Mouse (Mus musculus) neural tube, embryonic 14.5 days (tissue): ENCODE data around the gene Trpc4ap. TPM values are rescaled to one million over a fixed set of nuclear protein-coding genes. Genes with fewer than 3 reads are reported as not detected.

Experiments
- ATAC-seq: fragments of 200-750 bp; cut with Nextera tagmentation; 2 replicates; pipeline ENCODE4 v1.8.0; 2017; ENCODE audit warnings: low read depth, mild to moderate bottlenecking, moderate TSS enrichment, moderate library complexity
- H3K27ac ChIP-seq: fragments of 300-500 bp; sonication (generic); 2 replicates; pipeline ENCODE4 v1.5.1; 2014; ENCODE audit warnings: low read depth, mild to moderate bottlenecking, control low read depth, low read length, moderate library complexity, mixed read lengths
- H3K27me3 ChIP-seq: fragments of 300-500 bp; sonication (generic); 2 replicates; pipeline ENCODE4 v1.6.1; 2014; ENCODE audit warnings: low read length; ENCODE audit not compliant: control insufficient read depth, insufficient read depth
- H3K36me3 ChIP-seq: fragments of 300-500 bp; sonication (generic); 2 replicates; pipeline ENCODE4 v1.6.1; 2014; ENCODE audit warnings: low read length, mixed read lengths; ENCODE audit not compliant: control insufficient read depth, insufficient read depth
- H3K4me1 ChIP-seq: fragments of 300-500 bp; sonication (generic); 2 replicates; pipeline ENCODE4 v1.6.1; 2014; ENCODE audit warnings: low read length; ENCODE audit not compliant: control insufficient read depth, insufficient read depth
- H3K4me2 ChIP-seq: fragments of 300-500 bp; sonication (generic); 2 replicates; pipeline ENCODE4 v1.6.1; 2014; ENCODE audit warnings: mild to moderate bottlenecking, low read depth, low read length, control low read depth
- H3K4me3 ChIP-seq: fragments of 300-500 bp; sonication (generic); 2 replicates; pipeline ENCODE4 v1.5.1; 2014; ENCODE audit warnings: low read depth, low read length, control low read depth, mixed read lengths
- H3K9ac ChIP-seq: fragments of 300-500 bp; sonication (generic); replicated peaks from 2 replicates; pipeline ENCODE4 v1.6.1; 2014; ENCODE audit warnings: low read depth, mild to moderate bottlenecking, control low read depth, low read length, mixed read lengths
- H3K9me3 ChIP-seq: fragments of 300-500 bp; sonication (generic); 2 replicates; pipeline ENCODE4 v1.6.1; 2016; ENCODE audit warnings: low read length; ENCODE audit not compliant: control insufficient read depth
- WGBS: fragments of 180-500 bp; shearing (Covaris S2); extraction: QIAGEN DNeasy Blood & Tissue Kit; methylation state at CpG from one replicate; pipeline ENCODE4 v1.1.7; 2014; 5-methylcytosine and 5-hydroxymethylcytosine counted together
- polyA plus RNA-seq: library from polyadenylated mRNA; unstranded; fragments of >200 nt; fragmentation: Nextera tagmentation; extraction: Ambion mirVana; gene quantifications from 2 replicates; pipeline ENCODE4 v1.2.1, GENCODE M21; 2014

Gene Trpc4ap
- polyA plus RNA-seq, 1 experiment from 2014 or later: 165 TPM

GRCm38 (mm10) chr2:155668461-155668860 is 23.7 kb downstream of the Trpc4ap start:
- 89% methylated on average over 4 of the region's 4 CpGs for WGBS
- peaks cover 52% of the 10 kb centered on the region for H3K36me3 ChIP-seq
- no peak overlapping the region for H3K4me2 ChIP-seq
- no peaks in the 10 kb centered on the region for H3K9me3 ChIP-seq
- no peak overlapping the region for H3K27ac ChIP-seq
- no peak overlapping the region for H3K9ac ChIP-seq
- no peaks in the 10 kb centered on the region for H3K4me1 ChIP-seq
- no peak for ATAC-seq
- H3K27me3 ChIP-seq: no peaks in the 10 kb centered on the region
- H3K4me3 ChIP-seq: no peak overlapping the region

DNA sequence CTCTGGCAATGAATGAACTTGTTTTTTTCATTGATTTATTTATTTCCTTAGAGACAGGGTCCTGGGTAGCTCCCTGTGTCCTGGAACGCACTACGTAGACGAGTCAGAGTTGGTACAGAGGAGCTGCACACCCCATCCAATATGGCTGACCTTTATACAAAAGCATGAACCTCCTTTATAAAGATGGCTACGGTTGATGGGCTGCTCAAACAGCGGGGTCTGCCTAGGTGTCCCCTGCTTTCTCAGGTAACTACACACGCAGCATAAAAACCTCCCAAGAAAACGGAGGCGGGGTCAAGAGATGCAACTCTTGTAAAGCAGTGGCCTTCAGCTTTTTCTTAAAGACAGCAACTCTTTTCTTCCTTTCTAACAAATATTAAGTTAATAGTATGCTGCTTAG is 24.3 kb downstream of the Trpc4ap start:
- H3K4me1 ChIP-seq: no peaks in the 10 kb centered on the region
- no peak overlapping the region for H3K4me3 ChIP-seq
- no peaks in the 10 kb centered on the region for H3K27me3 ChIP-seq
- no peak overlapping the region for H3K27ac ChIP-seq
- no peak for ATAC-seq
- H3K9me3 ChIP-seq: no peaks in the 10 kb centered on the region
- 98% methylated on average over 8 of the region's 8 CpGs for WGBS
- H3K4me2 ChIP-seq: no peak overlapping the region
- H3K9ac ChIP-seq: no peak overlapping the region
- peaks cover 54% of the 10 kb centered on the region for H3K36me3 ChIP-seq

DNA sequence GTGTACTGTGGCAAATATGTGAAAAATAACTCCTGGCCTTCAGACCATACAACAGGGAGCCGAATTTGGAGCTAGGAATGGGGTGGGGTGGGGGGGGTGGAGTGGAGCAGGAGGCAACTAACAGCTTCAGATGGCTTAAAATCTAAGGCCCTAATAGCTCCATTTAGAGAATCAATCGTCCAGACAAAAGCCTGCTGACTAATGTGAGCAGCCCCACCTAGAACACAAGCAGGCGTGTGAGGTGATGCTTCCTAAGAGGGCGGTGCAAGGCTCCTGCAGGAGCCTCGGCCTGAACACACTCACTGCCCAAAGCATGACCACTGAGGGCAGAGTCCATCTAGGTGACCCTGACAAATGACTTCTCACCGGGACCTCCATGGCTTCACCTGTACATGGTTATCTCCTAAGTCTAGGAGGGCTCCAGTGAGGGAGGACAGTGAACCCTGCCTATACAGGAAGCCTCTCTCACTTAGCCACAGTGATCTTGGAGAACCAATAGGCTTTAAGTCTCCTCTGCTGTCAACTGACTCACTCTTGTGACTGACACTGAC is 28.2 kb downstream of the Trpc4ap start:
- Histone ChIP-seq H3K36me3 (peaks cover 55% of the 10 kb centered on the region), H3K4me2 (no peak overlapping the region), H3K4me3 (no peak overlapping the region), H3K27me3 (no peaks in the 10 kb centered on the region), H3K9ac (no peak overlapping the region), H3K9me3 (no peaks in the 10 kb centered on the region), H3K27ac (no peak overlapping the region), H3K4me1 (no peaks in the 10 kb centered on the region)
- ATAC-seq: no peak
- 86% methylated on average over 6 of the region's 6 CpGs for WGBS

- ATAC-seq: no peak
- Histone ChIP-seq H3K36me3 (peaks cover 49% of the 10 kb centered on the region), H3K27me3 (no peaks in the 10 kb centered on the region), H3K9me3 (no peaks in the 10 kb centered on the region), H3K27ac (no peak overlapping the region), H3K4me2 (no peak overlapping the region), H3K4me3 (no peak overlapping the region), H3K4me1 (no peaks in the 10 kb centered on the region), H3K9ac (no peak overlapping the region)
- WGBS: 23% methylated on average over 5 of the region's 5 CpGs
Measured at GRCm38 (mm10) chr2:155663097-155663496, 29.1 kb downstream of the Trpc4ap start.

GRCm38 (mm10) chr2:155662390-155662789 is 29.8 kb downstream of the Trpc4ap start:
- Histone ChIP-seq H3K4me2 (no peak overlapping the region), H3K27me3 (no peaks in the 10 kb centered on the region), H3K9ac (no peak overlapping the region), H3K9me3 (no peaks in the 10 kb centered on the region), H3K4me3 (no peak overlapping the region), H3K27ac (no peak overlapping the region), H3K36me3 (peaks cover 49% of the 10 kb centered on the region), H3K4me1 (no peaks in the 10 kb centered on the region)
- no peak for ATAC-seq
- 79% methylated on average over 5 of the region's 5 CpGs for WGBS

DNA sequence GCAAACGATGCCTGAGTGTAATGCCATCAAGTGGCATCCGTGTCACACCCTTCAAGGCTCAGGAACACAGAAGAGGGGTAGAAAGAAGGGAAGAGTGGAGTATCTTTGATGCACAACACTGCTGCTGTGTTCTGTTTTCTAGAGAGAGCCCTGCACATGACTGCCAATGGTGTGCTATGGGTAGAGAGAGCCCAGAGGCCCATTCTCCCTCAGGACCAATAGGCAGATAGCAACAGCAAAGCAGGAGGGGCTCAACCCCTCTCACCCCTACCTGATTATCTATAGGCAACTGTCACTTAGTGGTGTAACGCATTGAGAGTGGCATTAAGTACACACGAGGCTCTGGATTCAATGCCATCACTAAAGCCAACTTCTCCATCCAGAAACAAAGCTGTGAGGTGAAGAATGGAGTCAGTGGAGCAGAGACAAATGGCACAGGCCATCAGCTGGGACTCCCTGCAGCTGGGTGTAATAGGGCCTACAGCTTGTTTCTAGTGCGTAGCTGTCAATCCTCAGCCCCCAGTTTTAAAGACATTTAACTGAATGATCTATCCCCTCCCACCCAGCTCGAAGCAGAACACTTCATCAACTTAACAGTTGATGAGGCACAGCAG is 36.3 kb downstream of the Trpc4ap start:
- Histone ChIP-seq H3K4me2 (no peak overlapping the region), H3K4me1 (no peaks in the 10 kb centered on the region), H3K9ac (no peak overlapping the region), H3K4me3 (no peak overlapping the region), H3K9me3 (no peaks in the 10 kb centered on the region), H3K36me3 (peaks cover 49% of the 10 kb centered on the region), H3K27me3 (no peaks in the 10 kb centered on the region), H3K27ac (no peak overlapping the region)
- 47% methylated on average over 6 of the region's 6 CpGs for WGBS
- no peak for ATAC-seq

GRCm38 (mm10) chr2:155652618-155653017 is 39.6 kb downstream of the Trpc4ap start:
- H3K9me3 ChIP-seq: no peaks in the 10 kb centered on the region
- H3K9ac ChIP-seq: no peak overlapping the region
- no peak overlapping the region for H3K4me3 ChIP-seq
- H3K27ac ChIP-seq: no peak overlapping the region
- H3K4me2 ChIP-seq: no peak overlapping the region
- H3K36me3 ChIP-seq: peaks cover 52% of the 10 kb centered on the region
- ATAC-seq: no peak
- no peaks in the 10 kb centered on the region for H3K27me3 ChIP-seq
- no peaks in the 10 kb centered on the region for H3K4me1 ChIP-seq
- 94% methylated on average over 5 of the region's 5 CpGs for WGBS

- Histone ChIP-seq H3K9ac (no peak overlapping the region), H3K27me3 (no peaks in the 10 kb centered on the region), H3K4me1 (no peaks in the 10 kb centered on the region), H3K36me3 (peaks cover 58% of the 10 kb centered on the region), H3K27ac (no peak overlapping the region), H3K4me3 (no peak overlapping the region), H3K4me2 (no peak overlapping the region), H3K9me3 (no peaks in the 10 kb centered on the region)
- no peak for ATAC-seq
- 92% methylated on average over 7 of the region's 7 CpGs for WGBS
Measured at GRCm38 (mm10) chr2:155645746-155646145, 46.4 kb downstream of the Trpc4ap start.

GRCm38 (mm10) chr2:155641540-155642472 is 50.4 kb downstream of the Trpc4ap start:
- Histone ChIP-seq H3K9me3 (no peaks in the 10 kb centered on the region), H3K4me2 (no peak overlapping the region), H3K4me3 (no peak overlapping the region), H3K4me1 (no peaks in the 10 kb centered on the region), H3K27me3 (no peaks in the 10 kb centered on the region), H3K27ac (no peak overlapping the region; the same call in 1 of the 2 replicates), H3K36me3 (peaks cover 70% of the 10 kb centered on the region), H3K9ac (no peak overlapping the region)
- 57% methylated on average over 18 of the region's 18 CpGs for WGBS
- peak; percentile 49; the same call in 1 of the 2 replicates for ATAC-seq
